ENCODE assay signal across 8 mouse cellular contexts in genomic region chr5:43821538-43821937, GRCm38 (mm10). TPM values are rescaled to one million over a fixed set of nuclear protein-coding genes. Genes with fewer than 3 reads are reported as not detected.
DNase-seq lines count a peak whose midpoint lies in the region; ATAC-seq and TF ChIP-seq lines count a peak whose summit lies in the region.

Fbxl5 (minus strand) TSS chr5:43821638.

- WGBS in kidney, adult 2 months, result 88% methylated on average over 19 of the region's 19 CpGs
- WGBS in hindbrain, postnatal 0 days, result 86% methylated on average over 19 of the region's 19 CpGs

- no peak for TF ChIP-seq POLR2A in kidney, adult 2 months (IDR thresholded peaks at IDR 0.05; ENCODE audit: low read depth, low read length)

- H3K4me1 ChIP-seq in kidney, adult 2 months (ENCODE audit: control insufficient read depth, insufficient read depth, low read length), result no peaks in the 10 kb centered on the region
- H3K4me1 ChIP-seq in hindbrain, postnatal 0 days (ENCODE audit: insufficient read depth, low read length), result no peaks in the 10 kb centered on the region

- DNase-seq in kidney, adult 2 months, result no peak
- DNase-seq in kidney, postnatal 10 days, result no peak
- DNase-seq in adrenal gland, postnatal 10 days, result no peak
- DNase-seq in gastrocnemius, postnatal 10 days, result no peak
- no peak for DNase-seq in hindbrain, postnatal 0 days (ENCODE audit: low spot score)
- no peak for DNase-seq in cerebellum, postnatal 4 days (ENCODE audit: low spot score in 2 of 2)
- DNase-seq in kidney, postnatal 36 days, result no peak

- H3K27me3 ChIP-seq in kidney, adult 2 months (replicated peaks; ENCODE audit: control insufficient read depth, insufficient read depth, low read length), result no peaks in the 10 kb centered on the region
- H3K27me3 ChIP-seq in hindbrain, postnatal 0 days (ENCODE audit: insufficient read depth, low read length), result no peaks in the 10 kb centered on the region

- H3K4me3 ChIP-seq in kidney, adult 2 months (ENCODE audit: insufficient read depth, low read depth, low read length), result no peak within 1 kb of the TSS
- H3K4me3 ChIP-seq in hindbrain, postnatal 0 days (ENCODE audit: low read length), result no peak within 1 kb of the TSS

- no peak for ATAC-seq in hindbrain, postnatal 0 days
- ATAC-seq in megakaryocyte, adult 5-6 weeks (ENCODE audit: poor library complexity, severe bottlenecking), result no peak

- no peak within 1 kb of the TSS for H3K4me2 ChIP-seq in hindbrain, postnatal 0 days (ENCODE audit: low read depth, low read length)

- no peaks in the 10 kb centered on the region for H3K9me3 ChIP-seq in hindbrain, postnatal 0 days (ENCODE audit: low read length)

- no peak for TF ChIP-seq CTCF in kidney, adult 2 months (conservative IDR thresholded peaks at IDR 0.05; ENCODE audit: insufficient read depth, insufficient read length, low read depth, low read length)
- TF ChIP-seq CTCF in hindbrain, postnatal 0 days (IDR thresholded peaks at IDR 0.05; ENCODE audit: low read depth), result no peak

- H3K36me3 ChIP-seq in kidney, adult 2 months (ENCODE audit: control insufficient read depth, insufficient read depth, low read length), result no peaks in the 10 kb centered on the region
- no peaks in the 10 kb centered on the region for H3K36me3 ChIP-seq in hindbrain, postnatal 0 days (ENCODE audit: insufficient read depth, low read length)

- no peak within 1 kb of the TSS for H3K9ac ChIP-seq in hindbrain, postnatal 0 days (replicated peaks; ENCODE audit: low read length)

- no peak within 1 kb of the TSS for H3K27ac ChIP-seq in kidney, adult 2 months (ENCODE audit: insufficient read depth, low read depth, low read length)
- no peak within 1 kb of the TSS for H3K27ac ChIP-seq in hindbrain, postnatal 0 days

RNA-seq across cellular contexts. Expression of gene Fbxl5, which starts in this region (rescaled TPM):
- 28.0 and 32.5 TPM in 2 replicates for polyA plus RNA-seq in kidney, adult 2 months (2012; rRNA removed)
- 10 to 100 TPM; 46.3 to 48.6 TPM for total RNA-seq in adrenal gland, postnatal 10 days (2021)
- 10 to 100 TPM; 27.7 to 32.5 TPM for total RNA-seq in gastrocnemius, postnatal 10 days (2021)
- 79.3 and 88.1 TPM in 2 replicates for total RNA-seq in hindbrain, postnatal 0 days (2014; rRNA removed)
- 74.2 and 74.7 TPM in 2 replicates for polyA plus RNA-seq in hindbrain, postnatal 0 days (2015; fragmentation: Nextera tagmentation; extraction: Ambion mirVana)
- total RNA-seq in megakaryocyte, adult 5-6 weeks (2015), result 81.7 and 82.1 TPM in 2 replicates
- total RNA-seq in megakaryocyte, adult 5-6 weeks (2017), result 93.8 and 106 TPM in 2 replicates
